In the genomic region with DNA sequence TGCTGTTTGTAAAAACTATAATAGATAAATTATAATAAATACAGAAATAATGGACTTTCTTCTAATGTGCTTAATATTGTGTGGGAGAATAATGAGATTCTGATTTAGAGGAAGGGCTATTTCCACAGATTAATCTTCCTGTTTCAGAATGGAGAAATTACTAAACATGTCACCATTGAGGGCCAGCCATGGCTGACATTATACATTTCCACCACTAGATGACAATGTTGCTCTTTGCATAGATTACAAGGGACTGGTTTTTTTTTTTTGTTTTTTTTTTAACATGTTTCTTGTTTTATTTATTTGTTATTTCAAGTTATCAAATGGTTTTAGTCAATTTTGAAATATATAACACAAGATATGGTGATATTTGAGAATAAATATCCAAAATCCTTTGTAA, we compare ENCODE assay signal across 10 mouse cellular contexts.
DNase-seq lines count a peak whose midpoint lies in the region; ATAC-seq and TF ChIP-seq lines count a peak whose summit lies in the region.
"Had no signal": no experiment of that assay in that cellular context is flagged by ENCODE, and none has a peak within 500 bp of the region (broad histone marks: within the 10 kb centered on the region; RNA-seq: fewer than 3 reads in every experiment).

No protein-coding gene starts in this region.

- no peak for TF ChIP-seq POLR2A in MEL (IDR thresholded peaks at IDR 0.05; ENCODE audit: control insufficient read depth in 1 of 2, insufficient read depth in 1 of 2, low read depth in 1 of 2, low read length in 2 of 2, poor library complexity in 1 of 2)

- no peak overlapping the region for H3K4me3 ChIP-seq in embryonic facial prominence, embryonic 11.5 days (ENCODE audit: low read depth, low read length)
- no peak overlapping the region for H3K4me3 ChIP-seq in embryonic facial prominence, embryonic 10.5 days
- no peak overlapping the region for H3K4me3 ChIP-seq in MEL (ENCODE audit: control insufficient read depth in 1 of 2, insufficient read depth in 1 of 2, low read depth in 2 of 2, low read length in 2 of 2)

- no peak for TF ChIP-seq EP300 in MEL (IDR thresholded peaks at IDR 0.05; ENCODE audit: low read depth in 1 of 2, low read length in 2 of 2)

- H3K79me2 ChIP-seq in MEL (ENCODE audit: control insufficient read depth, insufficient read depth, low read length, poor library complexity) = no peaks in the 10 kb centered on the region

- TF ChIP-seq CTCF in MEL (IDR thresholded peaks at IDR 0.05 in 2 of 3, conservative IDR thresholded peaks at IDR 0.05 in 1 of 3; ENCODE audit: control insufficient read depth in 1 of 3, insufficient read depth in 1 of 3, low read depth in 2 of 3, low read length in 3 of 3, poor library complexity in 1 of 3, severe bottlenecking in 1 of 3) = peak in 2 of 3 experiments; percentile 76 to 91; a peak in 4 of 6 replicates

- H3K9me3 ChIP-seq in embryonic facial prominence, embryonic 11.5 days (replicated peaks; ENCODE audit: control insufficient read depth, low read length) = no peaks in the 10 kb centered on the region
- no peaks in the 10 kb centered on the region for H3K9me3 ChIP-seq in embryonic facial prominence, embryonic 10.5 days
- no peaks in the 10 kb centered on the region for H3K9me3 ChIP-seq in MEL (replicated peaks; ENCODE audit: insufficient read depth, low read length)

- no peaks in the 10 kb centered on the region for H3K27me3 ChIP-seq in embryonic facial prominence, embryonic 11.5 days (ENCODE audit: control insufficient read depth, insufficient read depth, low read length)
- H3K27me3 ChIP-seq in embryonic facial prominence, embryonic 10.5 days (replicated peaks; ENCODE audit: low read depth, poor library complexity, severe bottlenecking) = no peaks in the 10 kb centered on the region
- H3K27me3 ChIP-seq in MEL (ENCODE audit: control insufficient read depth in 1 of 2, insufficient read depth in 2 of 2, low read length in 2 of 2) = no peaks in the 10 kb centered on the region

- H3K4me2 ChIP-seq in embryonic facial prominence, embryonic 11.5 days (ENCODE audit: low read depth, low read length) = no peak overlapping the region

- ATAC-seq in embryonic facial prominence, embryonic 11.5 days (replicated peaks; ENCODE audit: insufficient number of reproducible peaks, low FRiP score, low TSS enrichment, low read depth) = no peak
- peak; percentile 81 to 85; a peak in 2 of 4 replicates for ATAC-seq in hematopoietic stem cell, adult 5-6 weeks (replicated peaks in 1 of 2; ENCODE audit: insufficient read depth in 1 of 2, low FRiP score in 2 of 2, low TSS enrichment in 1 of 2, low read depth in 1 of 2, poor library complexity in 2 of 2, severe bottlenecking in 2 of 2)

- no peaks in the 10 kb centered on the region for H3K36me3 ChIP-seq in embryonic facial prominence, embryonic 11.5 days (replicated peaks; ENCODE audit: control insufficient read depth, insufficient read depth, low read depth, low read length)
- no peaks in the 10 kb centered on the region for H3K36me3 ChIP-seq in embryonic facial prominence, embryonic 10.5 days (replicated peaks)
- H3K36me3 ChIP-seq in MEL (ENCODE audit: control insufficient read depth in 1 of 2, insufficient read depth in 2 of 2, low read length in 2 of 2) = peaks cover 0 to 6% of the 10 kb centered on the region in 2 experiments; a peak in 2 of 4 replicates

- no peak overlapping the region for H3K27ac ChIP-seq in embryonic facial prominence, embryonic 11.5 days (replicated peaks; ENCODE audit: low read depth, low read length)
- no peak overlapping the region for H3K27ac ChIP-seq in embryonic facial prominence, embryonic 10.5 days (replicated peaks)
- no peak overlapping the region for H3K27ac ChIP-seq in MEL (ENCODE audit: control insufficient read depth, low read depth, low read length)

- DNase-seq in embryonic facial prominence, embryonic 11.5 days (ENCODE audit: low spot score) = peak; percentile 58
- DNase-seq in embryonic facial prominence, embryonic 10.5 days (ENCODE audit: low spot score) = no peak
- peak; percentile 25 to 30 for DNase-seq in left cerebral cortex, postnatal 14 days (ENCODE audit: low spot score in 2 of 2)
- DNase-seq in left cerebral cortex, postnatal 4 days = no peak
- DNase-seq in MEL (ENCODE audit: low read depth, low spot score) (peak; percentile 72), MN1 (ENCODE audit: low spot score) (no peak)
- no peak for DNase-seq in adrenal gland, adult (ENCODE audit: inconsistent age in 2 of 2, low spot score in 1 of 2)
- DNase-seq: gastrocnemius, postnatal 14 days; kidney, adult 11 months had no signal

- no peaks in the 10 kb centered on the region for H3K4me1 ChIP-seq in embryonic facial prominence, embryonic 11.5 days (ENCODE audit: control insufficient read depth, insufficient read depth, low read length)
- no peaks in the 10 kb centered on the region for H3K4me1 ChIP-seq in embryonic facial prominence, embryonic 10.5 days
- H3K4me1 ChIP-seq in MEL (ENCODE audit: control insufficient read depth in 1 of 2, insufficient read depth in 2 of 2, low read length in 2 of 2) = peaks cover 0 to 7% of the 10 kb centered on the region in 2 experiments; a peak in 2 of 4 replicates

- peak; percentile 92 for TF ChIP-seq RAD21 in MEL (IDR thresholded peaks at IDR 0.05; ENCODE audit: low read depth, low read length)

- H3K9ac ChIP-seq in embryonic facial prominence, embryonic 11.5 days (replicated peaks; ENCODE audit: low read length) = no peak overlapping the region
- H3K9ac ChIP-seq in MEL (ENCODE audit: control insufficient read depth, low read depth, low read length, poor library complexity, severe bottlenecking) = no peak overlapping the region

- intact Hi-C loops in left cerebral cortex, postnatal 14 days (cut with DNase I) = loop anchor here (10.0 kb wide), 1 partner anchor 1230 kb away; no protein-coding TSS in a partner anchor
- intact Hi-C loops in left cerebral cortex, postnatal 4 days (cut with DNase I) = no loop called here

TF ChIP-seq in MEL, 35 proteins besides CTCF, POLR2A, EP300 and RAD21:
- TF ChIP-seq SMC3 (IDR thresholded peaks at IDR 0.05; ENCODE audit: low read depth, low read length) = peak; percentile 81
- no peak for TF ChIP-seq UBTF (IDR thresholded peaks at IDR 0.05; ENCODE audit: borderline replicate concordance, insufficient read depth, low read depth, low read length)
- 0 out of 2 replicates have a peak, but pooled peaks have one; percentile 28 for TF ChIP-seq SIN3A (IDR thresholded peaks at IDR 0.05; ENCODE audit: low read length)
- peak; percentile 98 for TF ChIP-seq ZNF384 (IDR thresholded peaks at IDR 0.05; ENCODE audit: low read depth, low read length)
- peak; percentile 87 for TF ChIP-seq ZC3H11A (IDR thresholded peaks at IDR 0.05; ENCODE audit: low read depth, low read length)
TF ChIP-seq in MEL: peak in this region for 4.

Comparison
In these comparisons a context has a peak if more than half of its experiments do, and no peak if none do; other contexts are left out.
1. DNase-seq: peak in embryonic facial prominence, embryonic 11.5 days (single experiment), left cerebral cortex, postnatal 14 days (2 of 2) and MEL (single experiment); none in embryonic facial prominence, embryonic 10.5 days (single experiment), left cerebral cortex, postnatal 4 days (single experiment), MN1 (single experiment) and adrenal gland, adult (0 of 2).